Mouse (Mus musculus): ENCODE results near the gene Car7. TPM values are rescaled to one million over a fixed set of nuclear protein-coding genes. Genes with fewer than 3 reads are reported as not detected.
"Not testable (repeated sequence)": the region's sequence is repeated elsewhere in the genome, so short reads cannot be mapped to it uniquely, and the experiment has no call there.

Car7 gene
- total RNA-seq, 2 experiments from 2014 or later: 14.8 to 26.6 TPM

DNA sequence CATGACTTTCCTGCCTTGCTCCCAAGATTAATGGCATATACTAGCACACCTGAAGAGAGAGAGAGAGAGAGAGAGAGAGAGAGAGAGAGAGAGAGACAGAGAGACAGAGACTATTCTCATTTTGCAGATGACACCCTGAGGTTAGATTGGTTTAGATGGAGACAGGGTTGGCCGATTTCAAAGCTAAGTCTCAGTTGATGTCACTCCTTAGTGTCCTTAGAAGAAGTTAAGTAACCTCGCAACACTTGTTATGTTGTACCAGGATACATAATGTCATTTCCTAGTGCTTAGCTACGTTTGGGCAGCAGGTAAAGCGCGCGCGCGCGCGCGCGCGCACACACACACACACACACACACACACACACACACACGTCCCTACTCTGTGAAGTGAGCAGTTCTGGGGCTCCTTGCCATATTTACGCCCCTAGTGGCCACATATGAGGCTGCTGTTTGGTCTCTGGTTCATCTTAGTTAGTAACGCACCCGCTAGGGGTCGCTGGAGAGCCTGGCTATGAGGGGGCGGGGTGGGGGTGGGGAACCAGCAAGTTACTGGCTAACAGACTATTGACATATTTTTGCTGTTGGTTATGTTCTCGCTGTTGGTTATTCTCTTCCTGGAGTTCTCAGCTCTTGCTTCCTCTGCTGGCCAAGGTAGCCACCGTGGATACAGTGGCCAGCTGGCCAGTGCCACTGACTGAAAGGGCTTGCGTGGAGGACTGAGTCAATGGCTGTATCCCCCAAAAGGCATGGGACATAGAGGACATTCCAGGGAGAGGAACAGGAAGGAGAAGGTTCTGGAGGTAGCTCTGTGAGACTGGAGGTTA, 30.4 kb downstream of the Car7 start:
- peak; percentile 65 to 86 for DNase-seq (ENCODE audit: extremely low spot score in 1 of 2, low spot score in 1 of 2)

DNA sequence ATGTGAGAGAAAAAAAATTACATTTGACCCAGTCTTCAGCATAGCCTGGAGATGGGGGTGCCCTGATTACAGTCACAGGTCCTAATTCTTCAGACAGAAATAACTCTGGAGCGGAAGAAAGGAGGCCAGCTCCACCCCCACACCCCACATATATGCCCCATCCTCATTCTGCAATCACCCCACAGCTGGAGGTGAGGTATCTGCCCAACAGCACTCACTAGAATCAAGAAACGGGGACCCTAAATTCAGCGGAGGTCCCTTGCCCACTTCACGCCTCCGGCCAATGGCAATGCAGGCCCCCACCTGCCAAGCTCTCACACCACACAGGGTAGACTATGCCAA, 30.9 kb downstream of the Car7 start:
- no peak for DNase-seq (ENCODE audit: extremely low spot score in 1 of 2, low spot score in 1 of 2)

DNA sequence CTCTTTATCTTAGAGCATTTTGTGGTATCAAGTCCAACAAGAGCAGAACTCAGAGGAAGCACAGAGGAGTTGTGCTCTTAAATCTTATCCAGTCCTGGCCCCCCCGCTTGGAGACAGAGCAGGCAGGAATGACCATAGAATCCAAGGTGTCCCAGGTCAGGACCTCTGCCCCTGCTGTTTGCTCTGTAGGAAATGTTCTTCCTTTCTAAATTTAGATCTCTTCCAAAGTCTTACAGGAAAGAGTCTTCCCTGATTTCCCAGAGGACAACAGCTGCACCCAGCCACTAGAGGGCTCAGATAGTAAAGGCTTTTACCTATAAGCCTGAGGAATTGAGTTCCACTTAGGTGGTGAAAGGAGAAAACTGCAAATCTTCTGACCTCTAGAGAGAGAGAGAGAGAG, 35.1 kb downstream of the Car7 start:
- DNase-seq (ENCODE audit: extremely low spot score in 1 of 2, low spot score in 1 of 2): no peak

DNA sequence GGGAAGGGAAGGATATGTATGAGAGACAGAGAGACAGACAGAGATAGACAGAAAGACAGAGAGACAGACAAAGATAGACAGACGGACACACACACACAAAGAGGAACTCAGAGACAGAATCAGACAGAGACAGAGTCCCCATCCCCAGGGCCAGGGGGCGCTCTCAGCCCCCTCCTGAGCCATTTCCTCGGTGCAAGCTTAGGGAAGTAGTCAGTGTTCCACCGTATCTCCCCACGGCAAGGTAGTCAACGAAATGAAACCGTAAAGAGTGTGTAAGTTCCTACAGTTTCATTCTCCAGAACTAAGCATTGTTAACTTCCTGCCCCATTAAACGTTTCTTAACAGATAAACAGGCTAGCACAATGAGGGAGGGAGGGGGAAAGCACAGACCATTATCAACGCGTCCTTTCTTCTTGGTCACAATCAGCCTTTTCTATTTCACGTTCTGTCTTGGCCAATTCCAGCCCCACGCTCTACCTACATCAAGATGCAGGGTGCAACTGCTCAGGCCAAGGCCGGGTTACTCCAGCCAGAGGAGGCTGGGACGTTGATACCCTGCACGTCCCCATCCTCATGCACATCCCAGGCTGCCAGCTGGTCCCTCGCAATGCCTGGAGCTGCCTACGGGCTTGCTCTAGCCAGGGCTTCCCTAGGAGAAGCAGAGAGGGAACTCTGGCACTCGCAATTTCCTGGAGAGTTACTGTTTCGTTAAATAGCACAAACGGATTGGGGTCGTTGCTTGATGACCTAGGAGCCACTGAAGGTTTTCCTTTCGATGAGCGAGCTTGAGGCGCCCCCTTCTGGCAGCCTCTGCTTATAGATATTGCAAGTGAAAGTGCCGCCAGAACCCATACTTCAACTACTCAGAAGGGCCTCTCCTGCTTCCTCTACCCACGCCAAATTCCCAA, 36.2 kb downstream of the Car7 start:
- peak; percentile 78 to 91 for DNase-seq (ENCODE audit: extremely low spot score in 1 of 2, low spot score in 1 of 2)

DNA sequence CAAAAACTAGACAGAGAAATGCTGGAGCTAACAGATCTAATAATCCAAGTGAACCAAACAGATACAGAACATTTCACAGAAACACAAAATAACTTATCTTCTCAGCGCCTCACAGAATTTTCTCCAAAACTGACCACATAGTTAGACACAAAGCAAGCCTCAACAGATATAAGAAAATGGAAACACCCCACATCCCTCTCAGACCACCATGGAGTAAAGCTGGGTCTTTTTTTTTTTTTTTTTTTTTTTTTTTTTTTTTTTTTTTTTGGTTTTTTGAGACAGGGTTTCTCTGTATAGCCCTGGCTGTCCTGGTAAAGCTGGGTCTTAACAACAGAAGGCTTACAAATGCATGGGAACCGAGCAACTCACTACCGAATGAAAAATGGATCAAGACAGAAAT, 42.3 kb downstream of the Car7 start:
- DNase-seq (ENCODE audit: extremely low spot score in 1 of 2, low spot score in 1 of 2): no peak

DNA sequence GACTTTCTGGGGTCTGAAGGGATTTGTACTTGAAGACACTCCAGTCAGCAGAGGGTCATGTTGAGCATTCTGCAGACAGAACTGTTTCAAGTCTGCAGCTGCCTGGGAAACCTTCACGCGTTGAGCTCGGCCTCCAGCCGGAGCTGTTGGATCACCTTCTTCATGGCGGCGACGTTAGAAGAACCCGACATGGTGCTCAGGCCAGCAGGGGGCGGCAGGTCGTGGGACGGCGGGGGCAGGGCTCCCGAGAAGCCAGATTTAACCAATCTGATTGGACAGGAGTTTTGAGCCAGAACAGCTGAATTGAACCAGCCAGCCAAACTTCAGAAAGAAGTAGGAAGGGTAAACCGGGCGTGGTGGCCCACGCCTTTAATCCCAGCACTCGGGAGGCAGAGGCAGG, 43.1 kb downstream of the Car7 start:
- not testable (repeated sequence) for DNase-seq (ENCODE audit: extremely low spot score in 1 of 2, low spot score in 1 of 2)

DNA sequence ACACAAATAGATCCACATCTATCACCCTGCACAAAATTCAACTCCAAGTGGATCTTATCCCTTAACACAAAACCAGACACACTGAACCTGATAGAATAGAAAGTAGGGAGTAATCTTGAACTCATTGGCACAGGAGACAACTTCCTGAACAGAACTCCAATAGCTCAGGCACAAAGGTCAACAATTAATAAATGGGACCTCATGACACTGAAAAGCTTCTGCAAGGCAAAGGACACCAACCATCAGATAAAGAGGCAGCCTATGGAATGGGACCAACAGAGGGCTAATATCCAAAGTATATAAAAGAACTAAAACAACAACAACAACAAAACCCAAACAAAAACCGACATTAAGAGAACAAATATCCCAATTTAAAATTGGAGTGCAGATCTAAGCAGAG, 50.0 kb downstream of the Car7 start:
- DNase-seq (ENCODE audit: extremely low spot score in 1 of 2, low spot score in 1 of 2): no peak

DNA sequence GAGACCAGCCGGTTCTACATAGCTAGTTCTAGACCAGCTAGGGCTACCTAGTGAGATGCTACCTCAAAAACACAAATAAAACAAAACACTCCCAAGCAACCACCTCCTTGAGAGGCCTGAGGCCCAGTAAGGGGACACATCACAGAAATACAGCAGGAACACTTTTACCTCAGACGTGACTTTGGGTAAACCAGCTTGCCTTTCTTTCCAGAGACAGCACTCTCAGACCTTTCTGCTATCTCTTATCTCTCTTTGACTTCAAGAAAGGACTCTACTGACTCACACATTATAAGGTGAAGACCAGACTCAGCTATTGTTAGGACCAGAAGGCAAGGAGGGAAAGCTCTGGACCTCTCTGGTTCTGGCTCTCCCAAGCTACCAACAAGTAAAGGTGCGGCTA, 55.8 kb downstream of the Car7 start:
- DNase-seq (ENCODE audit: extremely low spot score in 1 of 2, low spot score in 1 of 2): no peak

DNA sequence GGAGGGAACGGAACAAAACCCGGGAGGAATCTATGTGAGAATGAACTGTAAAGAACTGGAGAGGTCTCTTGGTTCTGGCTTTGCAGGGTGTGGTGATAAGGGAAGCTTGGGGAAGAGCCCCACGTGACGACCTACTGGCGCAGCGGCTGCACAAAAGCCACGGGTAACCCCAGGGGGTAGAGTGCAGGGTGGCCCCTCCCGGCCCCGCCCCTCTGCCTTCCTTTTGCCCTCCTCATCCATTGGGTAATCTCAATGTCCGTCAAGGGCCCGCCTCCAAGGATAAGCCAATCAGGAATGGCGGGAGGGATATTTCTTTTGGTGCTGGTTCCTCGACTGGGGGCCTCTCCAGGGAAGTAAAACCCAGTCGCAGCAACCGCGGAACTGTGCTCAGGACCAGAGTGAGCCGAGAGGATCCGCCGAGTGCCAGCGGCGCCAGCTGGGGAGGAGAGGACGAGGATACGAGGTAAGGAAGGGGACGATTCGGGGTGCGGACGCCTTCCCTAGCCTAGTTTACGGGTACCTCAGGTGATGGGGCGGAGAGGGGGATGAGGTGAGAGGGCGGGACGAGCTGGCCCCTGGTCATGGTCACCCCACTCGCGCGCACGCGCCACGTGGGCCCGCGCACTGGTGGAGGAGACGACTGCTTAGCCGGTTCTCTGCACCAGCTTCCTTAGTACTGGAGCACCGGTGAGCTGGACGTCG, 56.8 kb downstream of the Car7 start, which contains the start of gene Pdp2:
TSS of gene Pdp2 (plus strand) at position 319 of the 702 bp plus-strand sequence.
- peak; percentile 83 to 89 for DNase-seq (ENCODE audit: extremely low spot score in 1 of 2, low spot score in 1 of 2)

DNA sequence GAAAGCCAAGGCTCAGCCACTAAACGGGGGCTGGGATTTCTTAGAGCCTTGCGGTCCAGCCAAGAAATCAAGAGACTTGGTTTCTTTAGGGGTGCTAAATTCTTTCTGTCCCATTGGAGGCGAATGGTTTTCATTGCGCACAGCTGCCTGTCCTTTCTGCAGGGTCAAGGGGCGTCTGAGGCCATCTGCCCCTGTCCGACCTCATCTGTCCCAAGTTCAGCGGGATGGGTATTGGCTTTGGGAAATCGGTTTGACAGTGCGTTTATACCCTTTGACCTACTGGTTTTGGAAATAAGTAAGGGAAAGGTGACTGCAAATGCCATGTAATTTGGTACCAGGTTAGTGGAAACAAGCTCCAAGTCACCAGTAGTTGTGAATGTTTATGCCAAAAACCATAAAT, 57.4 kb downstream of the Car7 start:
- no peak for DNase-seq (ENCODE audit: extremely low spot score in 1 of 2, low spot score in 1 of 2)

DNA sequence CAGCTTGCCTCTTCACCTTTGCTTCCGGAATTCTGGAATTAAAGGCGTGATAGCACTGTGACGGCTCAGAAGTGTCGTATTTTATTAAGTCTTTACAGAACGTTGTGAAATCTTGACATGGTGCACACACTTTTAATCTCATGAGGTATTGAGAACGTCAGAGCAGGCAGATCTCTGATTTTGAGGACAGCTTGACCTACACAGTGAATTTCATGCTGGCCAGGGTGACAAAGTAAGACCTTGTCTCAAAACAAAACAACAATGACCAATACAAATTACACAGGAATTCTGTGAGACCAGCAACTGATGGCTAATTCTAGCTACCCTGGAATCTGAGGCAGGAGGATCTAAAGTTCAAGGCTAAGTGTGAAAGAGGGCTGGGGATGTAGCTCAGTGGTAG, 58.1 kb downstream of the Car7 start:
- DNase-seq (ENCODE audit: extremely low spot score in 1 of 2, low spot score in 1 of 2): no peak

DNA sequence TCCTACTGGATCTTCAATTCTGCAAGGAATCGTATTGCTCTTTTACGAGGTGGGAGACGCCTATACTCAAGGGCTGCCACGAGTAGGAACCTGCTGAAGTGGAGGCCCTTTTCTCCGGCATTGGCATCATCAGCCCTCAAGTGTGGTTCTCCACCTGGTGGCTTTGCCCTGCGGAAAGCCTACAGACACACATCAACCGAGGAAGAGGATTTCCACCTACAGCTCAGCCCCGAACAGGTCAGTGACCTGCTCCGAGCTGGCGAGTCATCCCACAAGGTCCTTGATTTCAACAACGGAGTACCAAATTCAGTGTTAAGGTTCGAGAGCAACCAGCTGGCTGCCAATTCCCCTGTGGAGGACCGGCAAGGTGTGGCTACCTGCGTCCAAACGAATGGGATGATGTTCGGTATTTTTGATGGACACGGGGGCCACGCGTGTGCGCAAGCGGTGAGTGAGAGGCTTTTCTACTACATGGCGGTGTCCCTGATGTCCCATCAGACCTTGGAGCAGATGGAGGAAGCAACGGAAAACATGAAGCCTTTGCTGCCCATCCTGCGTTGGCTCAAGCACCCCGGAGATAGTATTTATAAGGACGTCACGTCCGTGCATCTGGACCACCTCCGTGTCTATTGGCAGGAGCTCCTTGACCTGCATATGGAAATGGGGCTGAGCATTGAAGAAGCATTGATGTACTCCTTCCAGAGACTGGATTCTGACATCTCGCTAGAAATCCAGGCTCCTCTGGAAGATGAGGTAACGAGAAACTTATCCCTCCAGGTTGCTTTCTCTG, 59.2 kb downstream of the Car7 start:
- DNase-seq (ENCODE audit: extremely low spot score in 1 of 2, low spot score in 1 of 2): no peak

DNA sequence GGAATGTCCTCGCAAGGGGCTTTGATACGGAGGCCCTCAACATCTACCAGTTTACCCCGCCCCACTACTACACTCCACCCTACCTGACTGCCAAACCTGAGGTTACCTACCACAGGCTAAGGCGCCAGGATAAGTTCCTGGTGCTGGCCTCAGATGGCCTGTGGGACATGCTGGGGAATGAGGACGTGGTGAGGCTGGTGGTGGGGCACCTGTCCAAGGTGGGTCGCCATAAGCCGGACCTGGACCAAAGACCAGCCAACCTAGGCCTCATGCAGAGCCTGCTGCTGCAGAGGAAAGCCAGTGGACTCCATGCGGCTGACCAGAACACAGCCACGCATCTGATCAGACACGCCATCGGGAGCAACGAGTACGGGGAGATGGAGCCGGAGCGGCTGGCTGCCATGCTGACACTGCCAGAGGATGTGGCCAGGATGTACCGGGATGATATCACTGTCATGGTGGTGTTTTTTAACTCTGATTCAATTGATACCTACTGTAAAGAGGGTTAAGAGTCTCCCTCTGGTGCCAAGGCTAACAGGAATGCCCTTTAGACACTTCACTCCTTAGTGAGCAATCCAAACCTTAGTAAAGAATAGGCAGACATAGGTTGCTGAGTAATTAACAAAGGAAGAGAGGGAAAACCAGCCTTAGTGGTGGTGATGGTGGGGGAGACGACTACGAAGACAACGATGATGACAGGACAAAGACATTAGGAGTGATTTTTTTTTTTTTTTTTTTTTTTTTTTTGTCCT, 60.3 kb downstream of the Car7 start:
- DNase-seq (ENCODE audit: extremely low spot score in 1 of 2, low spot score in 1 of 2): no peak

DNA sequence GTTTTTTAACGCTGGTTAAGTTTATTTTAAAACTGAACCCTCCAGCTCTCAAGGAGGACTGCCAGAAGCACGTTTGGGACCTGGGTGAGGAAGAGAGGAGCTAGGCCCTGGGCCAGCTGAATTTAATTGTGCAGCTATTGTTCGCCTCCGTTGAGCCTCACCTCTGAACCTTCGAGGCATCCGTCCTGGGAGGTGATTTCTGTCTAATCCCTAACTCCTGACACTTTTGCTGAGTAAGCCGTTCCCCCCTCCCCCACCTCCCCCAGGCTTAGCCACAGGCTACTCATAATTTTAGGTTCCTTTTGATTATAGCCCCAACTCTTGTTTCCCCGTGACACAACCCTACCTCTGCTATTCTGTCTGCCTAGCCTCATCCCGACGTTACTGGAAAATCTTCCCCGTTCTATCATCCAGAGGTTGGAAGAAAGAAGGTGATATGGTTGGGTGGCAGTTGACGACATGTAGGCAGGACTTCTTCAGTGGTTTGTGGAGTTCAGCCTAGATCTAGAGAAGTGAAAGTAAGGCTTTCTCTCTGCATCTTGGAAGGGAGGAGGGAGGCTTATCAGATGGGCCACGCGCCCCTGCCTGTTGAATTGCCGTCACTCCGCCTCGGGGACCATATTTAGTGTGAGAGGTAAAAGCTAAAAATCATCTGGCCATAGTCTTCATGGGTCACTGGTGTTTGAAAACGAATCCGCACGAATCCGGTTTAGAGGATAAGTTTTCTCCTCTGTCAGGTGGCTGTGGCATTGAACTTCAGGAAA, 61.5 kb downstream of the Car7 start:
- DNase-seq (ENCODE audit: extremely low spot score in 1 of 2, low spot score in 1 of 2): no peak

DNA sequence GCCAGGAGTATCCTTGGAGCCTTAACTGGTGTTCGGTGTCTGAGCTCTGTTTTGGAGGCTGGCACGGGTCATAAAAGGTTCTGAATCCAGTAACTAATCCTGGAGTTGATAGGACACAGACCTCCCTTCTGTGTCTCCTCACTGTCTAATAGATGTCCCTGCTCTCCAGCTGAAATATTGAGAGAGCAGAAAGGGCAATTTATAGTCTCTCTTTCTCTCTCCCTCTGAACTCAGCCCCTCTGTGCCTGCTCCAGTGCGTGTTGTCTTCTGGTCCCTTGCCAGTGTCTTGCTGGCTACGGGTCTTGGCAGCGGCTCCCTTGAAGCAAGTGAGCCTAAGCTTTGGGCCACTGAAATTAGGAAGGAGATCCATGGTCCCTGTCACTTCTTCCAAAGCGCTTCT, 63.2 kb downstream of the Car7 start:
- DNase-seq (ENCODE audit: extremely low spot score in 1 of 2, low spot score in 1 of 2): no peak

DNA sequence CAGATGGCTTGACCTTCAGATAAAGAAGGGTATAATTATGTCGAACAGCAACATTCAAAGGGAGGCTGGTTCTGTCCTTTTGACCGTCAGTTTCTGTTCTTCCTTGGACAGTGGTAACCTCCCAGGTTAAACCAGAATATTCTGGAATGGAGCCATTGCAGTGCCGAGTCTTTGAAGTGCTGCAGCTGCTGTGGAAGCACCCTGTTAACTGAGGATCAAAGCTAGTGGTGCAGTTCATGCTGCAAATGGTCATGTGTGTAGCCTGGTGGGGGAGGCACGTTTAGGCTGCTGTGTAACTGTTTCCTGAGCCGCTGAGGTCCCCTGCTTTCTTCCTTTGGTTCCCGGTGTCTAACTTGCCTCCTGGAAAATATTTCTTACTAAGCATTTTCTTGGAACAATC, 64.0 kb downstream of the Car7 start:
- no peak for DNase-seq (ENCODE audit: extremely low spot score in 1 of 2, low spot score in 1 of 2)
